Comparison of ENCODE assay signal across 27 mouse cellular contexts in the genomic region with DNA sequence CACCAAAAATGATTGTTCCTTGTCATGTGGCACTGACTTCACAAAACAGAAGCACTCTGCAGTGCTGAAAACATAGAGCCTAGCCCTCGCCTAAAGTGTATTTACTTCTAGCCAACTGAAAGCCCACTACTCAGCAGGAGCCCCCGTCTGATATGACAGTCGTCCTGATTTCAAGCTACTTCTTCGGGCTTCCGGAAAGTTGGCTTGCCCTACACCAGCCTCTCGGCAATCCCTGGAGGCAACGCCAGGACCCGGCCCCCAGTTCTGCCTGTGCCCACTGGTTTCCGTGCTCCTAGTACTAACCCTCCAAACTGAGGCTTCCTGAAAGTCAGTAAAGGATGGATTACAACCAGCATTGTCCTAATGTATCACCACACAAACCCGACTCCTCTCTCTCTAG.
"Had no signal": no experiment of that assay in that cellular context is flagged by ENCODE, and none has a peak within 500 bp of the region (broad histone marks: within the 10 kb centered on the region; RNA-seq: fewer than 3 reads in every experiment).

No protein-coding gene starts in this region.

- H3K4me3 ChIP-seq: embryonic facial prominence, embryonic 10.5 days; embryonic facial prominence, embryonic 12.5 days; embryonic facial prominence, embryonic 13.5 days; embryonic facial prominence, embryonic 15.5 days; erythroblast, embryonic 14.5 days; forebrain, embryonic 10.5 days; forebrain, embryonic 12.5 days; forebrain, embryonic 13.5 days; forebrain, embryonic 15.5 days; heart, adult 2 months had no signal

- H3K4me1 ChIP-seq: embryonic facial prominence, embryonic 12.5 days; embryonic facial prominence, embryonic 15.5 days; forebrain, embryonic 10.5 days; forebrain, embryonic 12.5 days; forebrain, embryonic 13.5 days; forebrain, embryonic 15.5 days had no signal

- H3K9ac ChIP-seq: embryonic facial prominence, embryonic 12.5 days; embryonic facial prominence, embryonic 13.5 days; embryonic facial prominence, embryonic 15.5 days; forebrain, embryonic 12.5 days; forebrain, embryonic 13.5 days; forebrain, embryonic 15.5 days; forebrain, postnatal 0 days had no signal

- ATAC-seq: forebrain, embryonic 13.5 days; forebrain, embryonic 14.5 days; forebrain, embryonic 15.5 days; forebrain, embryonic 16.5 days; forebrain, postnatal 0 days had no signal

- H3K36me3 ChIP-seq: embryonic facial prominence, embryonic 10.5 days; embryonic facial prominence, embryonic 12.5 days; embryonic facial prominence, embryonic 13.5 days; embryonic facial prominence, embryonic 15.5 days; forebrain, embryonic 10.5 days; forebrain, embryonic 12.5 days; forebrain, embryonic 15.5 days had no signal

- H3K27ac ChIP-seq: embryonic facial prominence, embryonic 10.5 days; embryonic facial prominence, embryonic 12.5 days; embryonic facial prominence, embryonic 13.5 days; embryonic facial prominence, embryonic 15.5 days; forebrain, embryonic 10.5 days; forebrain, embryonic 12.5 days; forebrain, embryonic 13.5 days; forebrain, embryonic 15.5 days; heart, adult 2 months had no signal

- H3K27me3 ChIP-seq: embryonic facial prominence, embryonic 12.5 days; embryonic facial prominence, embryonic 13.5 days; embryonic facial prominence, embryonic 15.5 days; forebrain, embryonic 12.5 days; forebrain, embryonic 13.5 days; forebrain, embryonic 15.5 days had no signal

- DNase-seq: cerebellum, adult 18-20 months; cerebellum, adult 2 months; cerebellum, adult 8-10 months; cerebellum, adult 9-10 months; cerebellum, adult 9-11 months; cerebellum, postnatal 10 days; cerebellum, postnatal 14 days; cerebellum, postnatal 25 days; cerebellum, postnatal 36 days; embryo, embryonic 11 days; forebrain, postnatal 0 days; gastrocnemius, postnatal 10 days; gastrocnemius, postnatal 25 days; gastrocnemius, postnatal 36 days; heart, adult 18-20 months; heart, adult 2 months had no signal

- H3K4me2 ChIP-seq: embryonic facial prominence, embryonic 12.5 days; embryonic facial prominence, embryonic 13.5 days; embryonic facial prominence, embryonic 15.5 days; forebrain, embryonic 12.5 days; forebrain, embryonic 13.5 days; forebrain, embryonic 15.5 days had no signal

- H3K9me3 ChIP-seq: embryonic facial prominence, embryonic 10.5 days; embryonic facial prominence, embryonic 12.5 days; embryonic facial prominence, embryonic 13.5 days; embryonic facial prominence, embryonic 15.5 days; forebrain, embryonic 10.5 days; forebrain, embryonic 12.5 days; forebrain, embryonic 13.5 days; forebrain, embryonic 15.5 days had no signal
